Mouse (Mus musculus) CD4-positive, CD25-positive, alpha-beta regulatory T cell, adult 2 months (primary cell): ENCODE measurements around the gene Vmn1r203.
"Not testable (repeated sequence)": the region's sequence is repeated elsewhere in the genome, so short reads cannot be mapped to it uniquely, and the experiment has no call there.

ENCODE experiments used
- DNase-seq: peaks from one replicate; pipeline ENCODE4 v3.0.0-alpha.2; 2012; ENCODE audit warnings: low read depth, low spot score

Gene Vmn1r203

DNA sequence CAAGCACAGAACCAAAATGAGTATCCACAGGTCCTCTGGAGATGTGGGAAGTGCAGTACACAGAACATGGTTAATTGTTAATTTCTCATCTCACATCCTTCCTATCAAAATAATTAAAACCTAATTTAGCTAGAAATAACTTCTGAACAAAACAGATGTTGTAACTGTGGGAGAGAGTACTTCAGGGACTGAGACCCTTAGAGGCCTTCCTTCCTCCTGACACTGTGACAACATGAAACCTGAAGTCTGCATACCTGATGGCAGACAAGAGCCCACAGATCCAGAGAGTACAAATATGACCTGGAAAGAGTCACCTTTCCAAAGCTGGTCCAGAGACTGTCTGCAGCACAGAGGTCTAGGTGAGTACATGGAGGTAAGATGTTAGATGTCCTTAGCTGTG, at the start of gene Vmn1r203:
Vmn1r203 (plus strand) TSS at position 301 of the 400 bp plus-strand sequence.
- no peak for DNase-seq

DNA sequence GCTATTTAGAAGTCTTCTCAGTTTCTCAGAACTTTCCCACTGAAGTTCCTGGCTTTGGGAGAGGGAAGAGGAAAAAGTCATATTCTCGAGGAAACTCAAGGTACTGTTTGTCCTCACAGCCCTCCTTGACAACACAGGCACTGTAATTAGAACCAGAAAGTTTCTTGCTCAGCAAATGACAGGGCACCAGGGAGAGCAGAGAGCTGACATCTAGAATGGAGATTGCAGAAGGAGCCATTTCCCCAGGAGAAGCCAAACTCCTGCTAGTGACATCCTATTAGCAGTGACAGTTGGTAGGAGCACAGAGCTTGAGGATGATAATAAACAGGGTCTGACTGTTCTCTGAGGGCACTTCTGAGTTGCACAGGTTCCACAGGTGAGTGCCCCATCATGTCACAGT, 46.3 kb upstream of the Vmn1r203 start, which contains the start of gene Vmn1r201:
Vmn1r201 (plus strand) TSS at position 301 of the 400 bp plus-strand sequence.
- DNase-seq: no peak

DNA sequence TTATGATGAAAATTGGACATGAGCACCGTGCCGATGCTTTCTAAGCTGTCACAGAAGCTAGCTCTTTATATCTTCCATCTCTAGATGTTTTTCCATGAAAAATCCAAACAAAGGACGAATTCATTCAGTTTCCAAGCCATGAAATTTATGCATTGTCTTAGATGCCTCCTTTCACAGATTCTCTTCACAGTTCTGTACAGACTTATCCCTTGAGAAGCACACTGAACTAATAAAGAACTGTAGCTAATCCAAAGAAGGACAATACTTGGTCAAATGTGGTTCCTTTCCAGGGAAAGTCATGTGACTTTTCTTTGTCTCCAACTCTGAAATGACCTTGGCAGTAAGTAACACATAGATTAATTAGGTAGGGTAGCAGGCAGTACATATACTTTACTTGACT, 15.5 kb upstream of the Vmn1r203 start:
- no peak for DNase-seq

DNA sequence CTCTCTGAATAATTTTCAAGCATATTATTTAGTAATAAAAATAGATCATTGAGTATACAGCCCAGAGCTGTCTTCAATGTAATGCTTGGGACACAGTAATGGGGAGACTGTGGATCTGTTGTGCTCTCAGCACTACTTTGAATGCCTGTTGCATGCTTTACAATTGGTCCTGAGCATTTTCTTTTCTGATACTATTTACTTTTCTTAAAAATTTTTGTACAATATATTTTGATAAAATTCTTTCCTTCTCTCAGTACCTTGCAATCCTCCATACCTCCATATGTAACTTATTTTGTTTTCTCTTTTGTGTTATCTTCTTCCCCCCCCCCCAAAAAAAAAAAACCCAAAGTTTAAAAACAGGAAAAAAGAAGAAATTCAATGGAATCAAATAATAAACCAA, 12.6 kb upstream of the Vmn1r203 start, which contains the start of gene Vmn1r202:
Vmn1r202 (minus strand) TSS at position 101 of the 400 bp plus-strand sequence.
- DNase-seq: no peak

DNA sequence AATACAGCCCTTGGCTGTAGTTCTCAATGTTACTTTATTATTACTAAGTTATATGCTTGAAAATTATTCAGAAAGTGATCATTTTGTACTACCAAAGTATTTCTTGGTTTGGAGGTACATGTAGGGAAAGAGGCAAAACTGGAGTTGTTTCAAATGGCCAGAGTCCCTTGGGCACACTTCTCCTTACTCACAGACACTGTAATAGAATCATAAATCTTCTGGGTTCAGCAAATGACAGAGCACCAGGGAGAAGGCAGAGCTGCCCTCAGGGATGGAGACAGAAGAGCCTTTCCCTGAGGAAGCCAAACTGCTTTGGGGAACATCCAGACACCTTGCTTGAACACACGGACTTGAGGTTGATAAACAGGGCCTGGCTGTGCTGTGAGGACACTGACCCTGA, 35.0 kb downstream of the Vmn1r203 start, which contains the start of gene Vmn1r204:
Vmn1r204 (plus strand) TSS at position 301 of the 400 bp plus-strand sequence.
- not testable (repeated sequence) for DNase-seq

DNA sequence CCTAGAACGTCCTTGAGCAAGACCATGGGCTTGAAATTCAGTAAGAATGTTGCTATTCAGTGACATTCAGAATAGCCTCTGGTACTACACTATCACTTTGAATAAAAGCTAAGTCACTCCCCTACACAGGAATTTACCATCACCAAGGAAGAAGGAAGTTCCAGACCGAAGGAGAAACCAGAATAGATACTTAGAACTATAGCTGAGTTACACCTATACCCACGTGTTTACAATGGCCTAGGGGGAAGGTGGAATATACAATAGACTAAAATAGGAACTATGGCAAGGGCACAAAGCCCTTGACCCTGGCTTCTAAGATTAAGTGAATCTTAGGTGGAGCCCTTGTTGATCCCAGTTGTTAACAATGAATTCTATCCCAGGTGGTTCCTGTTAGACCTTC, 57.0 kb downstream of the Vmn1r203 start:
- DNase-seq: not testable (repeated sequence)
